Mouse (Mus musculus) thymus, adult 2 months (tissue): Measurements from ENCODE around the gene Tmem170b.

ENCODE experiments used
- CTCF ChIP-seq: fragments of 200-500 bp; IDR thresholded peaks from 2 replicates; pipeline ENCODE4 v1.5.1; 2012; ENCODE audit warnings: mild to moderate bottlenecking, control low read depth, low read length, moderate library complexity, borderline replicate concordance; ENCODE audit not compliant: control insufficient read depth, poor library complexity, insufficient read depth; ENCODE audit errors: extremely low read depth
- POLR2A ChIP-seq: fragments of 200-500 bp; IDR thresholded peaks from 2 replicates; pipeline ENCODE4 v1.6.1; 2012; ENCODE audit warnings: mild to moderate bottlenecking, low read length, control low read depth, moderate library complexity; ENCODE audit not compliant: control insufficient read depth, poor library complexity, insufficient read depth; ENCODE audit errors: extremely low read depth

DNA sequence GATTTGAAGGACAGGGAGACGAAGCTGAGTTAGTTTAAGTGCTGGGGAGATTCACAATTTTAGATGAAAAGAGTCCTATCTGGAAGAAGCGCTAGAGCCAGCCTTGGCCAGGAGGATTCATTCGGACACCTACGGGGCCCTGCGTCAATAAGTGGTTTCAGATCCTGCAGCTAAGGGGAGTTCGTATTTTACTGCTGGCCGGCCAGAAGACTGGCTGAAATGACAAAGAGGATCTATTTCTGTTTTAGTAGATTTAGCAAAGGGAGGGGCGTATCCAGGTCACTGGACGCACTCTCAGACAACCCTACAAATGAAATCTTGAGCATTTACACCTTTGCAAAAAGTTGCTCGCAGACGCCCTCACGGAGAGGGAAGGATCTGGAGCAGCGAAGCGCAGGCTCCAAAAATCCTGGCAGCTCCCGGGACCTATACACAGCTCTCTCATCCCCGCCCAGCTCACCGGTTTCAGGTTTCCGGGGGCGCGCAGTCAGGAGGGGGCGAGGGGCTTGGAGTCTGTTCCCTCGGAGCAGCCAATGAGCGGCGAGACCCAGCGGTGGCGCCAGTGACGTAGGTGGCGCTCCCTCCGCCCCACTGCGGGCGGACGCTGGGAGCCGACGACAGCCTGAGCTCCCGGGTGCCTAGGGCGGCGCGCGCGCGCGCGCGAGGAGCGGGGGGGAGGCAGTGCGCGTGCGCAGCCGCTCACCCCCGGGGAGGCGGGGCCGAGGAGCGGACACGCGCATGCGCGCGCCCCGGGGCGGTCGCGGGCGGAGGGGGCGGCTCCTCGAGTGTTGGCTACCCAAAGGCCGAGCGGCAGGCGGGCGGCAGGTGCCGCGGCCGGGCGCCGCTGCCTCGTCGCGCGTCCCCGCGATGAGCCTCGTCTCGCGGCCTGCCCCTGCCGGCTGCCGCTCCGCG, at the start of gene Tmem170b:
- TF ChIP-seq CTCF (peak; percentile 58; the same call in 1 of the 2 replicates), POLR2A (peak; percentile 70)
